Mouse (Mus musculus) spleen, adult 2 months (tissue): ENCODE data around the gene Chka. TPM values are rescaled to one million over a fixed set of nuclear protein-coding genes. Genes with fewer than 3 reads are reported as not detected.

Source experiments
- DNase-seq, 2 experiments: peaks; one replicate each; pipeline versions ENCODE4 v3.0.0 to v3.0.0-alpha.2; 2012 to 2021; ENCODE audit warnings: low spot score in 2 of 2, low read depth in 1 of 2
- H3K27ac ChIP-seq: fragments of 200-500 bp; 2 replicates; pipeline ENCODE4 v1.5.1; 2012; ENCODE audit warnings: low read length, inconsistent platforms; ENCODE audit not compliant: insufficient read depth
- H3K27me3 ChIP-seq: fragments of 200-500 bp; 2 replicates; pipeline ENCODE4 v1.6.1; 2012; ENCODE audit warnings: mild to moderate bottlenecking, moderate library complexity, low read length, inconsistent platforms; ENCODE audit not compliant: control insufficient read depth, insufficient read depth
- H3K36me3 ChIP-seq: fragments of 200-500 bp; 2 replicates; pipeline ENCODE4 v1.6.1; 2012; ENCODE audit warnings: mild to moderate bottlenecking, low read length, inconsistent platforms; ENCODE audit not compliant: control insufficient read depth, insufficient read depth
- H3K4me1 ChIP-seq: fragments of 200-500 bp; 2 replicates; pipeline ENCODE4 v1.6.1; 2011; ENCODE audit warnings: inconsistent platforms; ENCODE audit not compliant: control insufficient read depth, insufficient read depth, insufficient read length
- H3K4me3 ChIP-seq: fragments of 200-500 bp; 2 replicates; pipeline ENCODE4 v1.5.1; 2011; ENCODE audit warnings: mild to moderate bottlenecking, inconsistent platforms; ENCODE audit not compliant: insufficient read depth, insufficient read length; ENCODE audit errors: extremely low read depth
- CTCF ChIP-seq: fragments of 200-500 bp; IDR thresholded peaks from 2 replicates; pipeline ENCODE4 v1.5.1; 2011; ENCODE audit warnings: mild to moderate bottlenecking, inconsistent platforms; ENCODE audit not compliant: insufficient read depth, insufficient read length, insufficient replicate concordance; ENCODE audit errors: extremely low read depth
- POLR2A ChIP-seq: fragments of 200-500 bp; IDR thresholded peaks from 2 replicates; pipeline ENCODE4 v1.6.1; 2011; ENCODE audit warnings: low read depth, low read length, inconsistent platforms
- WGBS: fragments of 180-500 bp; shearing (Covaris S2); methylation state at CpG from one replicate; pipeline ENCODE4 v1.1.7; 2018; 5-methylcytosine and 5-hydroxymethylcytosine counted together
- polyA plus RNA-seq: library from polyadenylated mRNA; depleted of rRNA; stranded (reverse); fragments of >200 nt; gene quantifications from 2 replicates; pipeline ENCODE4 v1.2.3, GENCODE M21; 2012

Gene Chka
- polyA plus RNA-seq, 1 experiment = 21.2 TPM

GRCm38 (mm10) chr19:3930262-3931057 is 78.9 kb downstream of the Chka start:
- Histone ChIP-seq H3K4me1 (peaks cover 36% of the 10 kb centered on the region; the same call in 1 of the 2 replicates), H3K36me3 (no peaks in the 10 kb centered on the region), H3K27ac (peak overlapping the region; percentile 81), H3K27me3 (no peaks in the 10 kb centered on the region), H3K4me3 (peak overlapping the region; percentile 53; the same call in 1 of the 2 replicates)
- 35% methylated on average over 21 of the region's 21 CpGs for WGBS
- TF ChIP-seq CTCF = no peak
- peak; percentile 29; the same call in 1 of the 2 replicates for TF ChIP-seq POLR2A
- DNase-seq = no peak

GRCm38 (mm10) chr19:3931716-3932115 is 80.1 kb downstream of the Chka start:
- no peaks in the 10 kb centered on the region for H3K27me3 ChIP-seq
- H3K36me3 ChIP-seq = 0 out of 2 replicates have a peak, but pooled peaks cover 1% of the 10 kb centered on the region
- WGBS = 53% methylated on average over 9 of the region's 9 CpGs
- no peak overlapping the region for H3K4me3 ChIP-seq
- no peak for DNase-seq
- TF ChIP-seq CTCF (no peak), POLR2A (no peak; the same call in 1 of the 2 replicates)
- H3K27ac ChIP-seq = peak overlapping the region; percentile 81
- peaks cover 34% of the 10 kb centered on the region; the same call in 1 of the 2 replicates for H3K4me1 ChIP-seq

GRCm38 (mm10) chr19:3935032-3935895 is 83.7 kb downstream of the Chka start, which contains the start of gene Unc93b1:
TSS of gene Unc93b1 (plus strand) at chr19:3935186.
- Histone ChIP-seq H3K4me1 (peaks cover 18% of the 10 kb centered on the region; the same call in 1 of the 2 replicates), H3K27ac (peak within 1 kb of the TSS; percentile 98), H3K36me3 (peaks cover 4% of the 10 kb centered on the region), H3K27me3 (no peaks in the 10 kb centered on the region), H3K4me3 (peak within 1 kb of the TSS; percentile 96)
- TF ChIP-seq CTCF (no peak), POLR2A (peak; percentile 90)
- peak in 1 of 2 experiments; percentile 80 for DNase-seq
- 2% methylated on average over 41 of the region's 42 CpGs for WGBS

GRCm38 (mm10) chr19:3935896-3936850 is 84.6 kb downstream of the Chka start:
- Histone ChIP-seq H3K36me3 (peaks cover 5% of the 10 kb centered on the region), H3K4me1 (peaks cover 13% of the 10 kb centered on the region; the same call in 1 of the 2 replicates), H3K27me3 (no peaks in the 10 kb centered on the region), H3K27ac (peak overlapping the region; percentile 98), H3K4me3 (peak overlapping the region; percentile 96)
- WGBS = 3% methylated on average over 22 of the region's 22 CpGs
- peak in 1 of 2 experiments; percentile 89 for DNase-seq
- TF ChIP-seq POLR2A (peak; percentile 49), CTCF (no peak)

GRCm38 (mm10) chr19:3942315-3942714 is 90.7 kb downstream of the Chka start:
- H3K27ac ChIP-seq = peak overlapping the region; percentile 37
- H3K36me3 ChIP-seq = peaks cover 27% of the 10 kb centered on the region
- H3K4me3 ChIP-seq = no peak overlapping the region
- H3K4me1 ChIP-seq = peaks cover 21% of the 10 kb centered on the region
- H3K27me3 ChIP-seq = no peaks in the 10 kb centered on the region
- TF ChIP-seq CTCF = no peak
- no peak for TF ChIP-seq POLR2A
- no peak for DNase-seq
- WGBS = 62% methylated on average over 7 of the region's 7 CpGs
